Mouse (Mus musculus): Measurements from ENCODE around the gene Mef2c.

Mef2c gene

DNA sequence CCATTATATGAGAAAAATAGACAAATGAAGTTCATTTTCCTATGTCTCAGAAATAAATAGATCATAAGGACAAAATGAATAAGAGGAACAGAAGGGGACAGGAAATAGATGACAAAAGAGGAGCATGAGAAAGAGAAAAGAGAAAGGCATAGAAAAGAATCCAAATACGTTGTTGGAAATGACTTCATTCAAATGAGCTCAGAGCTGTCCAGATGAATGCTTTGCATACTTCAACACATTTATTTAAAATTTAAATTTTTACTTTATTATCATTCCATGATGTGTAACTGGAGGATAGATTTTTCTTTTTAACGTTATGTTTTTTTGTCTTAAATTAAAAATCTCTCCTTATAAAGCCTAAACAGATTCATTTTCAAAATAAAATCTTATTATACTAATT is 203.8 kb downstream of the Mef2c start:
- no peak for DNase-seq (ENCODE audit: low spot score)

- DNase-seq (ENCODE audit: low spot score) = no peak
Observed at GRCm38 (mm10) chr13:83712778-83713380, 209.0 kb downstream of the Mef2c start.

GRCm38 (mm10) chr13:83713661-83714291 is 209.9 kb downstream of the Mef2c start:
- no peak for DNase-seq (ENCODE audit: low spot score)

GRCm38 (mm10) chr13:83714466-83715307 is 210.9 kb downstream of the Mef2c start:
- peak; percentile 65 for DNase-seq (ENCODE audit: low spot score)

- no peak for DNase-seq (ENCODE audit: low spot score)
Observed at GRCm38 (mm10) chr13:83715308-83715785, 211.5 kb downstream of the Mef2c start.

GRCm38 (mm10) chr13:83715971-83716615 is 212.3 kb downstream of the Mef2c start:
- DNase-seq (ENCODE audit: low spot score) = no peak
